Mouse (Mus musculus): ENCODE data around the gene P2ry14.

DNA sequence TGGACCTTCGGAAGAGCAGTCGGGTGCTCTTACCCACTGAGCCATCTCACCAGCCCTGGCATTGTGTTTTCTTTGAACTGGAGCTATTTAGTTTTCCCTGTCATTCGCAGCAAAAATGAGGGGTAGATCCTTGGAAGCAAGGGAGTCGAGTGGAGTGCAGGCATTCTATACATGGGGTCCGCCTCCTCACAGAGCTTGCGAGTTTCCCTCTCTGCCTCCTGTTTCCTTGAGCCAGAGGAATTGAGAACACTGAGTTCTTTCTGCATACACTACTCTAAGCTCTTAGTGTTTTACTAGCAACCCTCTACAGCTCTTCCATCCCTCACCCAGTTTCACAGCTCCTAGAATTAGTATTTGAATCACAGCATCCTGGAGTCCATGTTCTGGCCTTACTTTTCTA is 2.0 kb upstream of the P2ry14 start:
- no peak for TF ChIP-seq CTCF (IDR thresholded peaks at IDR 0.05; ENCODE audit: borderline replicate concordance, extremely low read depth, insufficient read depth, insufficient read length)
- TF ChIP-seq POLR2A (IDR thresholded peaks at IDR 0.05; ENCODE audit: borderline replicate concordance, extremely low read depth, insufficient read depth, insufficient read length, poor library complexity, severe bottlenecking): no peak

Measured in brain, embryonic 14.5 days (tissue).